Mouse (Mus musculus): ENCODE data around the gene Gpsm1. TPM values are rescaled to one million over a fixed set of nuclear protein-coding genes. Genes with fewer than 3 reads are reported as not detected.
A peak's percentile ranks its signal among the peaks of the same experiment; 100 is the strongest.

Gpsm1 gene
- total RNA-seq, 2 experiments from 2014 or later: 14.5 to 14.7 TPM

DNA sequence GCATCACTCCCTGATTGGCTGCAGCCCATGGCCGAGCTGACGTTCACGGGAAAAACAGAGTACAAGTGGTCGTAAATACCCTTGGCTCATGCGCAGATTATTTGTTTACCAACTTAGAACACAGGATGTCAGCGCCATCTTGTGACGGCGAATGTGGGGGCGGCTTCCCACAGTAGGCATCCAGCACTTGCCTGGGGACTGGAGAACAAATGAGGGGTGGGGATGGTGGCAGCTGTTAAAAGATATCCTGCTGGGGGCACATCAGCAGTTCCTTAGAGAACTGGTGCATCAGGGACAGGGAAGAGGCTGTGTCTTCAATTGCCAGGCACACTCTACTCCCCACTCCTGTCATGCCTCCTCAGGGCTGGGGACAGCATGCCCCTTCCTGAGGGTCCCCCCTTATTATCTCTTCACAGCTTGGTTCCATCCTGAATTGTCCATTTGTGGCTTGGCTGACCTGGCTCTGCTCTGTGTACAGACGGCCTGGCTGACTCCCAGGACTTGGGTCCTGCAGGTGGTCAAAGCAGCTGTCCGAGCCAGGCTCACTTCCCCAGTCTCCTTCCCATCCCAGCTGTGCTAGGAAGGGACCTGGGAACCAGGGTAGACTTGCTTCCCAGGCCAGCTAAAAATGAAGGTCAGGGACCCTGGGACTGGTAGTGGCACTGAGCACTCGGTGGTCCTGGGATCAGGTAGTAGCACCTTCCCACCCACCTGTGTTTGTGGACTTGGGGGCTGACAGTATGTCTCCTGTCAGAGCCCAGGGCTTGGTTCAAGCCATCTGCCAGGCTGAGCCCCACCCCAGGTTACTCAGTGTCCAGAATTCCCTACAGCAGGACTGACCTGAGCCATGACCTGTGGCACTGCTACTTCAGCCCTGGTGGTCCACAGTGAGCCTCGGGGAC is 23.2 kb downstream of the Gpsm1 start:
- no peak for DNase-seq

DNA sequence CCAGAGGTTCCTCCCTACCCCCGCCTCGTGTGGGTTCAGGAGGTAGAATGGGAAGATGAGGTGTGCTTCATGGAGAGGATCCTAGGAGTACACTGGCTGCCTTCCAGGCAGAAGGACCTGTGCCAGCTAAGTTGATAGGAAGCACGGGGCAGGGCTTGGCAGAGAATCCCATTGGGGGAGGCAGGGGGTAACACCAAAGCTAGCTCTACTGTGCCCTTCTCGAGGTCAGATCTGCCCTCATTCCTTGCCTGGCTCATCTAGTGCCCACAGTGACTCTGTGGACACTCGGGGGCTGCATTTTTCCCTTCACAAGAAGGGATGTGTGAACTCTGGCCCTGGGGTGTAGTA is 23.9 kb downstream of the Gpsm1 start:
- DNase-seq: peak; percentile 70 to 80

DNA sequence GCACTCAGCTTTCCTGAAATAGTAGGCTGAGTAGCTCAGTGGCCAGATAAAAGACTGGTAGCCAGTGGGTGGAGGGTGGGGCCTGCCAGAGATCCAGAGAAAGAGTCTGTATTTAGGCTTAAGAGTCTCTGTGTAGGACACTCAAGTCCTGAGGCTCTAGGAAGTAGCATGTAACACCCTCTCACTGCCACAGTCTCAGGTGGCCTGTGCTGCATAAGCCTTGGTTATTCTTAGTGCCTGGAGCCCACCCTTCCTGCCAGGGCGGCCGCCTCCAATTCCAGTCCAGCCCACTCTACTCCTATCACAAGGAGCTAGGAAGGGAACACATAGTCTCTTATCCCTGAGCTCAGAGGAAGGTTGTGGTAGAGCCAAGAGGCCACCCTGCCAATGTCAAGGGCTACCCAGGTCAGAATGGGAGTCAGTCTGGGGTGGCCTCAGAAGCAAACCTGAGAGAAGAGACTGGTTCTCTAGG is 26.2 kb downstream of the Gpsm1 start:
- no peak for DNase-seq

GRCm38 (mm10) chr2:26342044-26342443 is 26.7 kb downstream of the Gpsm1 start:
- DNase-seq: peak in 1 of 2 experiments; percentile 52

- DNase-seq: peak in 1 of 2 experiments; percentile 59
These were observed 27.5 kb downstream of the Gpsm1 start for GRCm38 (mm10) chr2:26342609-26343490.

DNA sequence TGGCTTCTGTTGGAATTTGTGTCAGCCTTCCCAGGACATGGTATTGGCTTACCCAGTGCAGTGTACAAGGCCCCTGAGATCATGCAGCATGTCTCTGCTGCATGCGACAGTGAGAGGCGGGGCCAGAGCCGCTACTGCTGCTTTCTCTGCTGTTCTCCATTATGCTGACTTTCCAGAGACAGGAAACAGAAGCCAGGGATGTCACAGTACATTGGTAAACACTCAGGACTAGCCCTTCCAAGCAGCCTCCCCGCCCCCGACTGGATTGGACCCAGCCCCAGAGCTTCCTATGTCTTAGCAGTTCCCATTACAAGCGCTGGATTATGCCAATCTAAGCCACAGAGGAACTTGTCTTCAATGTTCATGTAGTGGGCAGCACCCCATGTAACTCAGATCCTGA is 32.9 kb downstream of the Gpsm1 start:
- DNase-seq: peak in 1 of 2 experiments; percentile 25

- DNase-seq: peak; percentile 95 to 96
These were observed 36.3 kb downstream of the Gpsm1 start, which contains the start of gene Dnlz for GRCm38 (mm10) chr2:26351358-26352290. TSS of gene Dnlz (minus strand) at chr2:26352110.

GRCm38 (mm10) chr2:26352291-26352910 is 37.1 kb downstream of the Gpsm1 start:
- peak; percentile 37 to 45 for DNase-seq

- DNase-seq: no peak
These were observed 38.0 kb downstream of the Gpsm1 start for GRCm38 (mm10) chr2:26353066-26353980.

DNA sequence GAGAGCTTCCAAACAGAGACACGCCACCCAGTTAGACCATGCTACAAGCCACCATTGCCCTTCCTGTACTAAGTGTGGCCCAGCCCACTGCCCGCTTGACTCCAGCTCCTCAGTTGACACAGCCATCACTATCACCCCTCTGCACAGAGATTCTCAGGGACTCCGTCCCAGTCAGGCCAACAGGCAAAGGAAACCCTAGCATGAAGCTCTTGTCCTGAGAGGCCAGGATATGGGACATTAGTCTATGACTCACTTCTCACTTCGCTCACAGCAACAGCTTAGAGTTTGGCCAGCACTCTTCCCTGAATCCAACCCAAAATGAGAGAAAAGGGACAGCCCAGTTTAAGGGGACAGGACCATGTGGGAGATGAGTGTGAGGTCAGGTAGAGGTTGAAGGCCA is 39.1 kb downstream of the Gpsm1 start:
- no peak for DNase-seq

DNA sequence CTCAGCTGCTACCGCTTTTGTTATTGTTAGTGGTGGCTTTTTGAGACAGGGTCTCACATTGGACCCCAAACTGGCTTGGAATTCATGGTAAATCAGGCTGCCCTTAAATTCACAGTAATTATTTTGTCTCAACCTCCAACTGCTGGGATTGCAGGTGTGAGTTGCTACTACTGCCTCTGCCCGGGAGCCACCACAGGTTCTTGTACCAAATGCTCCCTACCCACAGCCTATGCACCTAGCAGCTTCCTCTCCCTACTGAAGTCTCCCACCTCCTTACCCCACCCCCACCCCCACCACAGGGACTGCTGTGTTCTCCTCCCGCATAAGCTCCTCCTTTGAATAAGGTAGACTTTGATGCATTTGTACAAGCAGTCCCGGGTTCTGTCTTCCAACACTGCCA is 40.9 kb downstream of the Gpsm1 start:
- DNase-seq: no peak

- no peak for DNase-seq
These were observed 41.4 kb downstream of the Gpsm1 start for GRCm38 (mm10) chr2:26356678-26357077.

DNA sequence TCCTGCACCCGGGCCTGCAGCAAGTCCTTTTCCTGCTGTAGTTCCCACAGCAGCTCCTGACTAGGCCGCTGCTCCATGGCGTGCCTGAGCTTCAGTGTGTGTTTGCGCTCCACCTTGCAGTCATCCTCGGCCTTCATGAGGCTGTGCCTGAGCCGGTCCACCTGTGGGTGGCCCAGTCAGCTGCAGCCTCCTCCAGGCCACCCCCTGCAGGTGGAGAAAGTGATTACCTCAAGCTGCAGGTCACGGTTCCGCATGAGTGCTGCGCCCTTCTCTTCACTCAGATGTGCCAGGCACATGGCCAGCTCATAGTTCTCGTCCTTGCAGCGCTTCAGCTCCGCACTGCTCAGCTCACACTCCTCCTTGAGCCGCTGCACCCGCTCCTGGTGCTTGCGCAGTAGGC is 42.2 kb downstream of the Gpsm1 start:
- peak in 1 of 2 experiments; percentile 31 for DNase-seq

GRCm38 (mm10) chr2:26358667-26359320 is 43.5 kb downstream of the Gpsm1 start:
- no peak for DNase-seq

DNA sequence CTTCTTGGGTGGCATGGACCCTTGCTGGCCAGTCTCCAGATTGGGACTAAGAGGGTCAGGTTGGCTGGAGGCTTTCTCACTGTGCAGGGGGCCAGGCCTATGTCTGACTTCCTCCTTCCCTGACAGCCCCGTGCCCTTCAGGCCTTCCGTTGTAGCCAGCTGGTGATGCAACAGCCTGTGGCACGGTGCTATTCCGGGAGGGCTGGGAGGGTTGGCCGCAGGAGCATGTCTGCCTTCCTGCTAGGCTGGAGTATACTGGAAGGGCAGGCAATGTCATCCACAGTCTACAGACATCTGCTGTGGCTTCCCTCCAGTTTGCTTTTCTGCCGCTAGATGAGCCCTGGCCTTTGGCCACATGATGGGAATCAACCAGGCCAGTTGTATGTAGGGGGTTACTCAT is 44.7 kb downstream of the Gpsm1 start:
- peak in 1 of 2 experiments; percentile 39 for DNase-seq

- no peak for DNase-seq
These were observed 45.5 kb downstream of the Gpsm1 start, which contains the start of gene Card9 for GRCm38 (mm10) chr2:26360772-26361171. TSS of gene Card9 (minus strand) at chr2:26360918.

- no peak for DNase-seq
These were observed 47.7 kb downstream of the Gpsm1 start for GRCm38 (mm10) chr2:26362991-26363390.

DNA sequence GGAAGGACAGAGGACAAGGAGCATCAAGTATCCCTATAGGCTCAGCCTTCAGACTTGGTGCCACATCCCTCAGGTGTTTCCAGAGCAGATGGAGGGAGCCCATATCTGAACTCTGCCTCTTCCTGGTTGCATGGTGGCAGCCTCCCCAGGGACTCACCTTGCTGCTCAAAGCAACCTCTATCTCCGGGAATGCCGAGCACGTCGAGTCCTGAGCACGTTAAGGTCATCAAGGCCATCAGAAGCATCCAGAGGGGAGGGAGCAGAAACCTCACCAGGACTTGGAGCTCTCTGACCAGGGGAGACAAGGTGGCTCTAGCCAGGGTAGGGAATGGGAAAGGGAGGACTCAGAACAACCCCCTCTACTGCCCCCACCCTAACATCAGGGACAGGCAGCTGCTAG is 48.2 kb downstream of the Gpsm1 start:
- no peak for DNase-seq

- peak; percentile 84 to 88 for DNase-seq
These were observed 49.6 kb downstream of the Gpsm1 start for GRCm38 (mm10) chr2:26364738-26365465.
